Mouse (Mus musculus) kidney, postnatal 0 days (tissue): ENCODE results near the gene Adamts15. TPM values are rescaled to one million over a fixed set of nuclear protein-coding genes. Genes with fewer than 3 reads are reported as not detected.
A peak's percentile ranks its signal among the peaks of the same experiment; 100 is the strongest.

Experiments used
- ATAC-seq: fragments of 200-750 bp; cut with Nextera tagmentation; replicated peaks from 2 replicates; pipeline ENCODE4 v1.8.0; 2017; ENCODE audit warnings: low read depth, moderate number of reproducible peaks, moderate TSS enrichment, moderate library complexity; ENCODE audit not compliant: low FRiP score
- DNase-seq: peaks from one replicate; pipeline ENCODE4 v3.0.0-alpha.2; 2016; ENCODE audit warnings: low spot score
- H3K27ac ChIP-seq: fragments of 300-500 bp; sonication (generic); 2 replicates; pipeline ENCODE4 v1.5.1; 2014; ENCODE audit warnings: mild to moderate bottlenecking
- H3K27me3 ChIP-seq: fragments of 300-500 bp; sonication (generic); 2 replicates; pipeline ENCODE4 v1.6.1; 2014; ENCODE audit warnings: low read length, mixed read lengths; ENCODE audit not compliant: insufficient read depth
- H3K36me3 ChIP-seq: fragments of 300-500 bp; sonication (generic); 2 replicates; pipeline ENCODE4 v1.6.1; 2014; ENCODE audit warnings: low read length, mixed read lengths; ENCODE audit not compliant: insufficient read depth
- H3K4me1 ChIP-seq: fragments of 300-500 bp; sonication (generic); replicated peaks from 2 replicates; pipeline ENCODE4 v1.6.1; 2014; ENCODE audit warnings: antibody characterized with exemption, low read length, mixed read lengths; ENCODE audit not compliant: insufficient read depth
- H3K4me2 ChIP-seq: fragments of 300-500 bp; sonication (generic); 2 replicates; pipeline ENCODE4 v1.6.1; 2014; ENCODE audit warnings: mild to moderate bottlenecking, low read length, moderate library complexity, mixed read lengths
- H3K4me3 ChIP-seq: fragments of 300-500 bp; sonication (generic); replicated peaks from 2 replicates; pipeline ENCODE4 v1.5.1; 2014; ENCODE audit warnings: low read depth, low read length
- H3K9ac ChIP-seq: fragments of 300-500 bp; sonication (generic); 2 replicates; pipeline ENCODE4 v1.6.1; 2014; ENCODE audit warnings: low read depth, low read length
- H3K9me3 ChIP-seq: fragments of 300-500 bp; sonication (generic); replicated peaks from 2 replicates; pipeline ENCODE4 v1.6.1; 2016; ENCODE audit warnings: low read length, inconsistent platforms, mixed read lengths
- CTCF ChIP-seq: IDR thresholded peaks from 2 replicates; pipeline ENCODE4 v1.5.1; 2016; ENCODE audit warnings: antibody characterized with exemption, low read depth, mild to moderate bottlenecking, moderate library complexity
- WGBS: fragments of 180-500 bp; shearing (Covaris S2); extraction: QIAGEN DNeasy Blood & Tissue Kit; methylation state at CpG from one replicate; pipeline ENCODE4 v1.1.7; 2014; 5-methylcytosine and 5-hydroxymethylcytosine counted together
- polyA plus RNA-seq: library from polyadenylated mRNA; unstranded; fragments of >200 nt; fragmentation: Nextera tagmentation; extraction: Ambion mirVana; gene quantifications from 2 replicates; pipeline ENCODE4 v1.2.1, GENCODE M21; 2015

The Adamts15 gene
- 4.9 and 5.8 TPM in 2 replicates for polyA plus RNA-seq

- no peaks in the 10 kb centered on the region for H3K36me3 ChIP-seq
- 1% methylated on average over 46 of the region's 47 CpGs for whole genome bisulfite sequencing
- H3K27ac ChIP-seq = 0 out of 2 replicates have a peak within 1 kb of the TSS, but pooled peaks have one; percentile 13
- peak within 1 kb of the TSS; percentile 86 for H3K4me2 ChIP-seq
- H3K9me3 ChIP-seq = no peaks in the 10 kb centered on the region
- ATAC-seq (peak; percentile 77), DNase-seq (peak; percentile 82)
- peaks cover 10% of the 10 kb centered on the region for H3K4me1 ChIP-seq
- H3K4me3 ChIP-seq = peak within 1 kb of the TSS; percentile 55
- peak within 1 kb of the TSS; percentile 59 for H3K9ac ChIP-seq
- TF ChIP-seq CTCF = peak; percentile 26; the same call in 1 of the 2 replicates
- peaks cover 9% of the 10 kb centered on the region; the same call in 1 of the 2 replicates for H3K27me3 ChIP-seq
These were observed at the start of gene Adamts15 for GRCm38 (mm10) chr9:30922197-30922894. Gene Adamts15, minus strand, starts transcription at chr9:30922452.

- Histone ChIP-seq H3K4me1 (no peaks in the 10 kb centered on the region), H3K9ac (no peak overlapping the region), H3K9me3 (no peaks in the 10 kb centered on the region), H3K4me3 (no peak overlapping the region), H3K4me2 (no peak overlapping the region), H3K27ac (no peak overlapping the region), H3K36me3 (no peaks in the 10 kb centered on the region), H3K27me3 (no peaks in the 10 kb centered on the region)
- 49% methylated on average over 4 of the region's 4 CpGs for WGBS
- ATAC-seq (no peak), DNase-seq (no peak)
- TF ChIP-seq CTCF = peak; percentile 38; the same call in 1 of the 2 replicates
These were observed 49.7 kb upstream of the Adamts15 start for GRCm38 (mm10) chr9:30971967-30972366.

GRCm38 (mm10) chr9:30970001-30970400 lies 47.7 kb upstream of the Adamts15 start:
- DNase-seq (no peak), ATAC-seq (no peak)
- Histone ChIP-seq H3K27ac (no peak overlapping the region), H3K36me3 (no peaks in the 10 kb centered on the region), H3K4me3 (no peak overlapping the region), H3K27me3 (no peaks in the 10 kb centered on the region), H3K9ac (no peak overlapping the region), H3K9me3 (no peaks in the 10 kb centered on the region), H3K4me2 (no peak overlapping the region), H3K4me1 (no peaks in the 10 kb centered on the region)
- 72% methylated on average over 3 of the region's 3 CpGs for WGBS
- no peak for TF ChIP-seq CTCF

GRCm38 (mm10) chr9:30968130-30968529 lies 45.9 kb upstream of the Adamts15 start:
- H3K9ac ChIP-seq = no peak overlapping the region
- 83% methylated on average over 6 of the region's 6 CpGs for WGBS

GRCm38 (mm10) chr9:30966881-30967280 lies 44.6 kb upstream of the Adamts15 start:
- no peak for TF ChIP-seq CTCF
- Histone ChIP-seq H3K36me3 (no peaks in the 10 kb centered on the region), H3K4me2 (no peak overlapping the region), H3K4me3 (no peak overlapping the region), H3K9ac (no peak overlapping the region), H3K4me1 (no peaks in the 10 kb centered on the region), H3K27ac (no peak overlapping the region), H3K27me3 (no peaks in the 10 kb centered on the region), H3K9me3 (no peaks in the 10 kb centered on the region)
- ATAC-seq (no peak), DNase-seq (peak; percentile 64)
- WGBS = 31% methylated on average over 7 of the region's 7 CpGs

More at GRCm38 (mm10) chr9:30968130-30968529, 45.9 kb upstream of the Adamts15 start:
- Histone ChIP-seq H3K4me3 (no peak overlapping the region), H3K36me3 (no peaks in the 10 kb centered on the region), H3K4me1 (no peaks in the 10 kb centered on the region), H3K9me3 (no peaks in the 10 kb centered on the region), H3K27ac (no peak overlapping the region), H3K27me3 (no peaks in the 10 kb centered on the region), H3K4me2 (no peak overlapping the region)
- TF ChIP-seq CTCF = no peak
- DNase-seq (no peak), ATAC-seq (no peak)

GRCm38 (mm10) chr9:30964685-30965084 lies 42.4 kb upstream of the Adamts15 start:
- 74% methylated on average over 10 of the region's 10 CpGs for WGBS
- Histone ChIP-seq H3K4me2 (no peak overlapping the region), H3K4me3 (no peak overlapping the region), H3K27me3 (no peaks in the 10 kb centered on the region), H3K36me3 (no peaks in the 10 kb centered on the region), H3K9ac (no peak overlapping the region), H3K9me3 (no peaks in the 10 kb centered on the region), H3K27ac (no peak overlapping the region), H3K4me1 (no peaks in the 10 kb centered on the region)
- TF ChIP-seq CTCF = no peak
- no peak for DNase-seq
- no peak for ATAC-seq
